Mouse (Mus musculus) common myeloid progenitor, adult 5-6 weeks (primary cell): Measurements from ENCODE around the gene Oard1. TPM values are rescaled to one million over a fixed set of nuclear protein-coding genes. Genes with fewer than 3 reads are reported as not detected.

Experiments
- ATAC-seq: replicated peaks from 2 replicates; pipeline ENCODE4 v1.8.0; 2016; ENCODE audit warnings: low read depth, mild to moderate bottlenecking, moderate TSS enrichment, inconsistent platforms; ENCODE audit not compliant: poor library complexity, severe bottlenecking
- total RNA-seq: library from RNA; stranded (forward); fragments of 200-1000, 187-1606 nt; gene quantifications from 2 replicates; pipeline ENCODE4 v1.2.3, GENCODE M21; 2017

The Oard1 gene
- total RNA-seq, 1 experiment from 2014 or later = 59.1 TPM

- no peak for ATAC-seq
Measured at GRCm38 (mm10) chr17:48433006-48433655, 23.3 kb downstream of the Oard1 start.

- ATAC-seq = no peak
Measured at GRCm38 (mm10) chr17:48433689-48434330, 24.0 kb downstream of the Oard1 start.

DNA sequence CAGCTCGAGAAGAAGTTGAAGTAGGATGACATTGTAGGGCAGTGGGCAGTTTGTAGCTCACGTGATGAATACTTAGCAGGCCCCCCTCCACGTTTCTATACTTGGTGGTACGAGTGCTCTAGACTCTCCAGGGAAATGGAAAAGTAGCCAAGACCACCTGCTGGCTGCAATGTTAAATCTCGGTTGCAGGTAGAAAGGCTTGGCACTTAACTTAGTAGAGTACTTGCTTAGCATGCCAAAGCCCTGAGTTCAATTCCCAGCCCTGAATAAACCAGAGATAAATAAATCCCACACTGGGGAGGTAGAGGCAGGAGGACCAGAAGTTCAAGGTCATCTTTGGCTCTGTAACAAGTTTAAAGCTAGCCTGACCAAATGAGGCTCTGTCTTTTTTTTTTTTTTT is 24.7 kb downstream of the Oard1 start:
- ATAC-seq = no peak

DNA sequence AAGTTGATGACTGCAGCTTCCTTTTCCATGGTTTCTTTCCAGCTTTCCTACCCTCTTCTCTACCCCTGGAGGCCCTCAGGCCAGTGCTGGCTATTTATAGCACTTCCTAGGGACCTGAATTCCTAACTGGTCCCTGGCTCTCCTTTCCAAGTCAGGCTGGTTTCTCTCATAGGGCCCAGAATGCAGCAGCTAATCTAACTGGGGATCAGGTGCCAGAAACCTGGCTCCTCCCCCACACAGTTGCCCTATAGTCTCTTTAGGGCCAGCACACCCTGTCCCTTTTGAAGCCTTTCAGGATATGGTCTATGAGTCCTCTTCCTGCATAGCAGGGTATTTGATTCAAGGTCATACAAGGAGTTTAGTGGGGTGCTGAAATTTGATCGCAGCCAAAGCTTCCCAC is 26.7 kb downstream of the Oard1 start:
- no peak for ATAC-seq

- ATAC-seq = no peak
Measured at GRCm38 (mm10) chr17:48437421-48437911, 27.7 kb downstream of the Oard1 start.

- ATAC-seq = no peak
Measured at GRCm38 (mm10) chr17:48442745-48443457, 33.1 kb downstream of the Oard1 start.

- no peak for ATAC-seq
Measured at GRCm38 (mm10) chr17:48443542-48444145, 33.8 kb downstream of the Oard1 start.

DNA sequence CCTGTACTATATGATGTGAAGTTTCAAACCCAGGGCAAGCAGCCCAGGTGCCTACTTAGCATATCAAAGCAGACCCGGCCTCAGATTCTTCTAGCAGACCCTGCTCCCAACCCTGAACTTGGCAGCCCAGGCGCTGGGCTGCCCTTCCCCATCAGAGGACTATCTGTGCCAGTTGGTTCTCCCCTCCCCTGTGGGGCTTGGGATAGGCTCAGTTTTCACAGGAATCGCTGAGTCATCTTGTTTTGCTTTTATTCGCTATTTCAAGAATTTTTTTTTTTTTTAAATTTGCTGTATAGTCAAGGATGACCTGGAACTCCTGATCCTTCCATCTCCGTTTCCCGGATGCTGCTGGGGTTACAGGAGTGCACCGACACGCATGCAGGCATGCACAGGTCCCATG is 37.9 kb downstream of the Oard1 start:
- peak; percentile 23; the same call in 1 of the 2 replicates for ATAC-seq

- peak; percentile 68 for ATAC-seq
Measured at GRCm38 (mm10) chr17:48450666-48451352, 41.0 kb downstream of the Oard1 start.

GRCm38 (mm10) chr17:48451353-48451675 is 41.5 kb downstream of the Oard1 start, which contains the start of gene Tspo2:
Tspo2 (minus strand) TSS chr17:48451522.
- peak; percentile 65 for ATAC-seq

DNA sequence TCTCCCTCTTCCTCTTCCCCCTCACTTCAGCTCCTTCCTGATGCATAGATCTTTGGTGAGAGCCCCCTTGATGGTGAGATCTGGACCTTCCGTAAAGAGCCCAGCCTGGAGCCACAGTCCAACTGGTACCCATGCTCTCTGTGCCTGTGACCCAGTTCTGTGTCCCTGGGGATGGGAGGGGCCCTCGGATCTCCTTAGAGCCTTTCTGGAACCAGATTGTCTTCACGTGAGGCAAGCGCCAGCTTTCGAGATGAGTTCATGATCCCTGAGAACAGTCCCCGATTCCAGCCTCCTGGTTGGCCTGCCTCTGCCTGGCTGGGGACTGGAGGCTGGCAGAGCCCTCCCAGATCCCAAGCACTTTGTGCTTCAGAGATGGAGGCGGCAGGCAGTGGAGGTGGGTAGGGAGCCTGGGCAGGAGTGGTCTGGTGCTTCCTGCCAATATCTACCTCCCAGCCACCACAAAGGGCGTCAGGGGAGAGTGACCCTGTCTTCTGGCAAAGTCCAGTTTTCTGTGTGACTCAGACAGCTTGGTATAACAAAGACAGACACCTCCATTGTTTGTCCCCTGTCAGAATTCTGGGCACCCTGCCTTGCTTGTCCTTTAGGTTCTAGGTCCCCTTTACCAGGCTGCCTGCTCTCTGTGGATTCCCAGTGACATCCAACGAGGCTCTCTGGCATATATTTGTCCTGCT is 42.1 kb downstream of the Oard1 start:
- ATAC-seq = 0 out of 2 replicates have a peak, but pooled peaks have one; percentile 2

GRCm38 (mm10) chr17:48453489-48453888 is 43.7 kb downstream of the Oard1 start:
- ATAC-seq = no peak

DNA sequence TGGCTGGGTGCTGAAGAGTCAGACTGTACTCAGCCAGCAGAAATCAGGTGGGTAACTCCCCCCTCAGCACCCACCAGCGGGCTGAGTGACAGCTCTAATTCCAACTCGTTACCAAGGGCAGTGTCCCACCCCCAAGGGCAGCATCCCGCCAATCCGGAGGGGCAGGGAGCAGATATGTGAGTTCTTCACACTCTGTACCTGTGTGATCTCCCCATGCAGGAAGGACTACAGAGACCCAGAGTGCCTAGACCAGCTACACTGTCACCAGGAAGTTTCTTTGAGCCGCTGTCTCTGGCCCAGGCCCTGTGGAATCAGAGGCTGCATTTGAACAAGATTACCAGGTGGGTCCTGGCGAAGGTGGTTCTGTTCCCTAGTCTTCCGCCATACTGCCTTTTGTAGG is 44.4 kb downstream of the Oard1 start:
- no peak for ATAC-seq

GRCm38 (mm10) chr17:48454688-48455087 is 44.9 kb downstream of the Oard1 start, which contains the start of gene Unc5cl:
Unc5cl (plus strand) TSS chr17:48454901.
- no peak for ATAC-seq

DNA sequence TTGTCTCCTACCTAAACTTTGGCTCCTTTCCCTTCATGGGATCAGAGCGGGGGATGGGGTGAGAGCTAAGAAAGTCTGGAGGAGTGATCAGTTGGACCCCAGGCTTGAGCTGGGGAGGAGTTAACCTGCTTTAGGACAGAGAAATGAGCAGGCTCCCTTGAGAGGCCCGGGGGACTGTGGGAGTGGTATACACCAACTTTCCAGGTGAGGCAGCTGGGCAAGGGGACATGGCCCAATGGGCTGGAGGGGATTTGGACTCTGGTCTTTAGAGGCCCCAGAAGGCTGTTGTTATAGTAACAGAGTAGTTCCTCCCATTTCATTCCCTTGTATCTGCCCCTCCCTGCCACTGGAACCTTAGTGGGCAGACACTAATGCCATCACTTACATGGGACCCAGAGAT is 46.1 kb downstream of the Oard1 start:
- no peak for ATAC-seq

- peak; percentile 62 for ATAC-seq
Measured at GRCm38 (mm10) chr17:48457971-48458653, 48.3 kb downstream of the Oard1 start.

DNA sequence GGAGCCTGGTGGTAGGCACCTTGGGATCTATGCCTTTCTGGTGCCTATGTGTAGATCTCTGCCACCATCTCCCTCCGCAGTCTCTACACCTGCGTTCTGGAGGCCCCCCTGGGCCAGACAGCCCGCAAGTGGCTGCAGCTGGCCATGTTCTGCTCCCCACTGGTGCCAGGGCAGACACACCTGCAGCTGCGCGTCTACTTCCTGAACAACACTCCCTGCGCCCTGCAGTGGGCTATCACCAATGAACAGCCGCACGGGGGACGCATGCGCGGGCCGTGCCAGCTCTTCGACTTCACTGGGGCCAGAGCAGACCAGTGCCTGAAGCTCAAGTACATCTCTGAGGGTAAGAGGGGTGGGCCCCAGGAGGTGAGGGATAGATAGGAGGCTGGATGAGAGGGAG is 52.3 kb downstream of the Oard1 start:
- peak; percentile 43 for ATAC-seq

DNA sequence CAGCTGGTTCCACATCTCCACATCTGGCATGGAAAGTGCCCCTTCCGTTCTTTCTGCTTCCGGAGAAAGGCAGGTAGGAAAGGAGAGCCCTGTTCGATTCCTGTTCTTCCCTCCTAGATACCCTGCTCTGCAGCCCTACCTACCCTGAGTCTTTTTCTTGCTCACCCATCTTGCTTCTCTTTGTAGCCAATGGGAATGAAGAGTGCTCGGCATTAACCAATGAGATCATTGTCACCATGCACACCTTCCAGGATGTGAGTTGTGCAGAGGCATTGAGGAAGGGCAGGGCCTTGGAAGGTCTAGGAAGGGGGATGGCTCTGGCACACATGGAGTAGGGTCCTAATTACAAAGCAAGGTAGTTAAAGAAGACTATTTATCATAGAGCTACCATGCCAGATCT is 53.6 kb downstream of the Oard1 start:
- ATAC-seq = no peak
